Comparison of ENCODE assay signal across 9 mouse cellular contexts in the genomic region with DNA sequence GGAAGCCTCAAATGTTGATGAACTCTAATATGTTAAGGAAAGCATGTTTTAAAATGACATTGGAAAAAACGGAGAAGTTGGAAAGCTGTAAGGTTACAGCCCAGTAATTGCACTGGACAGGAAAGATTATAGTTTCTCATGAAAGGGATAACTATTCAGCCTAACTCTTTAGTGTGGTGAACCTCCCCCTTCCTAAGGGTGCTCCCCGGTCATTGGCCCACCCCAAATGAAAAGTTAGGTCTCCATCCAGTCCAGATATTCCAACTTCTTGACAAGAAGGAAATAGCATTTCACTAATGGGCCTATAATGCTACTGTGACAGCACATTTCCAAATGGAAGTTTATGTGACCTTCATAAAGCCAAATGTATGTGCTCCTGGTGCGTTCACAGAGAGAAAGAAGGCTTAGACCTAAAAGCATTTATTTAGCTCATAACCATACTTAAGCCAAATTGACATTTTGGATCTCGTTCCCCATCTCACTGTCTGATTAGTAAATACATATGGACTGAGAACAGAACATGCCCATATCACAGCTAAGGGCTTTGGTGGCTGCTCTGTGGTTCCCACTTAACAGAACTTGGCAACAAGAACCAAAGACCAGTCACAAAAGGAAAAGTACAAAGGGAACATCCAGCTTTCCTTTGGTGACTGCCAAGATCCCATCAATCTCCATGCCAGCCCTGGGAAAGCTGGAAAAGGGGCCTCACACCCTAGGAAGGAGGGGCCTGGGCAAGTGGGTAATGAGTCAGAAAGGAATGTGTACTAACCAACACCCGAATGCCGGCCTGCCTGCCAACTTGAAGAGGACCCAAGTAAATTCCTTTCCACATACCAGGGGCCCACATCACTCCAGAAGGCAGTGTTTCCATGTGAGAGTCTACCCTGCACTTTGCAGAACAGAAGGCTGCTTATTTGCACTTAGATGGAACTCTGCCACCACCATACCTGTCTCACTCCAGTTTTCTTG.
DNase-seq lines count a peak whose midpoint lies in the region; ATAC-seq and TF ChIP-seq lines count a peak whose summit lies in the region.
"Had no signal": no experiment of that assay in that cellular context is flagged by ENCODE, and none has a peak within 500 bp of the region (broad histone marks: within the 10 kb centered on the region; RNA-seq: fewer than 3 reads in every experiment).

No protein-coding gene starts in this region.

- 60% methylated on average over 6 of the region's 6 CpGs for WGBS in heart, embryonic 10.5 days
- WGBS in kidney, embryonic 16.5 days = 61% methylated on average over 6 of the region's 6 CpGs
- WGBS in lung, postnatal 0 days = 47% methylated on average over 6 of the region's 6 CpGs

- H3K36me3 ChIP-seq in heart, embryonic 10.5 days = no peaks in the 10 kb centered on the region
- no peaks in the 10 kb centered on the region for H3K36me3 ChIP-seq in kidney, embryonic 16.5 days (ENCODE audit: insufficient read depth, low read length)
- H3K36me3 ChIP-seq in lung, postnatal 0 days (ENCODE audit: insufficient read depth, low read length) = no peaks in the 10 kb centered on the region
- H3K36me3 ChIP-seq: embryonic facial prominence, embryonic 12.5 days had no signal

- ATAC-seq in kidney, embryonic 16.5 days (ENCODE audit: low FRiP score, low TSS enrichment) = peak; percentile 77
- ATAC-seq in lung, postnatal 0 days = peak; percentile 96
- no peak for ATAC-seq in megakaryocyte progenitor cell, adult 5-6 weeks (replicated peaks; ENCODE audit: poor library complexity)
- ATAC-seq in erythroblast, adult 5-6 weeks (replicated peaks; ENCODE audit: low FRiP score, poor library complexity, severe bottlenecking) = no peak

- no peaks in the 10 kb centered on the region for H3K9me3 ChIP-seq in heart, embryonic 10.5 days
- H3K9me3 ChIP-seq in kidney, embryonic 16.5 days (ENCODE audit: low read length) = no peaks in the 10 kb centered on the region
- H3K9me3 ChIP-seq in lung, postnatal 0 days (ENCODE audit: low read length) = no peaks in the 10 kb centered on the region
- H3K9me3 ChIP-seq: embryonic facial prominence, embryonic 12.5 days had no signal

- DNase-seq in heart, adult 18-20 months = peak; percentile 19 to 31
- DNase-seq in heart, embryonic 10.5 days (ENCODE audit: low spot score) = no peak
- peak; percentile 32 to 52 for DNase-seq in adrenal gland, postnatal 36 days
- DNase-seq in heart, adult 8-10 months (ENCODE audit: low spot score) = peak; percentile 3
- peak; percentile 76 for DNase-seq in lung, postnatal 0 days (ENCODE audit: low spot score)

- peak; percentile 84 for TF ChIP-seq EP300 in lung, postnatal 0 days (IDR thresholded peaks at IDR 0.05)

- no peak for TF ChIP-seq CTCF in lung, postnatal 0 days (IDR thresholded peaks at IDR 0.05)

- no peak overlapping the region for H3K27ac ChIP-seq in heart, embryonic 10.5 days
- H3K27ac ChIP-seq in kidney, embryonic 16.5 days (ENCODE audit: low read length) = 0 out of 2 replicates have a peak overlapping the region, but pooled peaks have one; percentile 23
- H3K27ac ChIP-seq in lung, postnatal 0 days (ENCODE audit: low read length) = peak overlapping the region; percentile 60; the same call in 1 of the 2 replicates
- H3K27ac ChIP-seq: embryonic facial prominence, embryonic 12.5 days had no signal

- H3K4me3 ChIP-seq in heart, embryonic 10.5 days = no peak overlapping the region
- no peak overlapping the region for H3K4me3 ChIP-seq in kidney, embryonic 16.5 days (ENCODE audit: low read length)
- H3K4me3 ChIP-seq in lung, postnatal 0 days (ENCODE audit: low read depth, low read length) = no peak overlapping the region
- H3K4me3 ChIP-seq: embryonic facial prominence, embryonic 12.5 days had no signal

- H3K4me1 ChIP-seq in heart, embryonic 10.5 days = no peaks in the 10 kb centered on the region
- no peaks in the 10 kb centered on the region for H3K4me1 ChIP-seq in kidney, embryonic 16.5 days (ENCODE audit: insufficient read depth, low read length)
- no peaks in the 10 kb centered on the region for H3K4me1 ChIP-seq in lung, postnatal 0 days (ENCODE audit: insufficient read depth, low read depth, low read length)
- H3K4me1 ChIP-seq: embryonic facial prominence, embryonic 12.5 days had no signal

- no peak overlapping the region for H3K9ac ChIP-seq in kidney, embryonic 16.5 days (replicated peaks; ENCODE audit: low read length)
- H3K9ac ChIP-seq in lung, postnatal 0 days (replicated peaks; ENCODE audit: low read depth) = no peak overlapping the region
- H3K9ac ChIP-seq: embryonic facial prominence, embryonic 12.5 days had no signal

- H3K4me2 ChIP-seq in kidney, embryonic 16.5 days (replicated peaks; ENCODE audit: low read depth, low read length) = no peak overlapping the region
- no peak overlapping the region for H3K4me2 ChIP-seq in lung, postnatal 0 days (replicated peaks; ENCODE audit: low read depth, low read length)
- H3K4me2 ChIP-seq: embryonic facial prominence, embryonic 12.5 days had no signal

- no peaks in the 10 kb centered on the region for H3K27me3 ChIP-seq in heart, embryonic 10.5 days (ENCODE audit: insufficient read depth, poor library complexity, severe bottlenecking)
- H3K27me3 ChIP-seq in kidney, embryonic 16.5 days (ENCODE audit: insufficient read depth, low read length) = no peaks in the 10 kb centered on the region
- no peaks in the 10 kb centered on the region for H3K27me3 ChIP-seq in lung, postnatal 0 days (replicated peaks; ENCODE audit: insufficient read depth, low read length)
- H3K27me3 ChIP-seq: embryonic facial prominence, embryonic 12.5 days had no signal

Comparison
In these comparisons a context has a peak if more than half of its experiments do, and no peak if none do; other contexts are left out.
1. ATAC-seq: peak in kidney, embryonic 16.5 days (single experiment) and lung, postnatal 0 days (single experiment); none in megakaryocyte progenitor cell, adult 5-6 weeks (single experiment) and erythroblast, adult 5-6 weeks (single experiment).